In the genomic region with DNA sequence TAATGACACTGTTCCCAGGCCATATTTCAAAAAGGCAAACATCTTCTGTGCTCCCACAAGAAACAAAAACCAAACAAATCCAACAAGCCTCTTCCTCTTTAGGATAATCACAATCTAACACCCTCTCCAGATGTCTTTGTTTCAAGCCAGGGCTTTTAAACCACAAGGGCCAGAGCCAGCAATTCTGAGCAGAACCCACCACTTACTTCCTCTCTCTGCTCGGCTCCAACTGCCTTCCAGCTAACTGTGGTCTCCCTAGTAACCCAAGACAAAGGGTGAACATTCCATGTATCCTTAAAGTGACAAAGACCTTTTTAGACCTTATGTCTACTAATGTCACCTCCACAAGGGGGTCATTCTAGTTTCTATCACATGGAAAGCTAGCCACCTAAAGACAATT, we compare ENCODE assay signal across 8 mouse cellular contexts. TPM values are rescaled to one million over a fixed set of nuclear protein-coding genes. Genes with fewer than 3 reads are reported as not detected.
DNase-seq lines count a peak whose midpoint lies in the region; ATAC-seq and TF ChIP-seq lines count a peak whose summit lies in the region.

No protein-coding gene starts in this region.

- WGBS in forebrain, embryonic 10.5 days: 0% methylated on average over 1 of the region's 1 CpGs
- 2% methylated on average over 1 of the region's 1 CpGs for WGBS in hindbrain, embryonic 10.5 days
- WGBS in midbrain, embryonic 13.5 days: 4% methylated on average over 1 of the region's 1 CpGs

- peaks cover 11% of the 10 kb centered on the region for H3K4me1 ChIP-seq in testis, adult 2 months (ENCODE audit: control insufficient read depth, insufficient read depth, low read length)
- peaks cover 19% of the 10 kb centered on the region for H3K4me1 ChIP-seq in forebrain, embryonic 10.5 days
- H3K4me1 ChIP-seq in hindbrain, embryonic 10.5 days (replicated peaks): peaks cover 33% of the 10 kb centered on the region
- peaks cover 39% of the 10 kb centered on the region for H3K4me1 ChIP-seq in midbrain, embryonic 13.5 days (replicated peaks)

- TF ChIP-seq CTCF in testis, adult 2 months (IDR thresholded peaks at IDR 0.05; ENCODE audit: control insufficient read depth, insufficient read depth, insufficient replicate concordance, low read depth, low read length): no peak

- no peaks in the 10 kb centered on the region for H3K9me3 ChIP-seq in forebrain, embryonic 10.5 days
- H3K9me3 ChIP-seq in hindbrain, embryonic 10.5 days: no peaks in the 10 kb centered on the region
- no peaks in the 10 kb centered on the region for H3K9me3 ChIP-seq in midbrain, embryonic 13.5 days

- peak overlapping the region; percentile 80 for H3K4me3 ChIP-seq in testis, adult 2 months (ENCODE audit: control insufficient read depth, low read depth, low read length)
- peak overlapping the region; percentile 30 for H3K4me3 ChIP-seq in forebrain, embryonic 10.5 days
- peak overlapping the region; percentile 34 for H3K4me3 ChIP-seq in hindbrain, embryonic 10.5 days
- no peak overlapping the region for H3K4me3 ChIP-seq in midbrain, embryonic 13.5 days (replicated peaks)

- peak overlapping the region; percentile 89 for H3K27ac ChIP-seq in testis, adult 2 months (ENCODE audit: control insufficient read depth, insufficient read depth, low read depth, low read length)
- peak overlapping the region; percentile 71 for H3K27ac ChIP-seq in forebrain, embryonic 10.5 days
- peak overlapping the region; percentile 81 for H3K27ac ChIP-seq in hindbrain, embryonic 10.5 days
- peak overlapping the region; percentile 70 for H3K27ac ChIP-seq in midbrain, embryonic 13.5 days

- H3K36me3 ChIP-seq in testis, adult 2 months (ENCODE audit: control insufficient read depth, insufficient read depth, low read length): peaks cover 10% of the 10 kb centered on the region
- peaks cover 41% of the 10 kb centered on the region for H3K36me3 ChIP-seq in forebrain, embryonic 10.5 days (replicated peaks)
- H3K36me3 ChIP-seq in hindbrain, embryonic 10.5 days: peaks cover 37% of the 10 kb centered on the region
- peaks cover 33% of the 10 kb centered on the region for H3K36me3 ChIP-seq in midbrain, embryonic 13.5 days

- peak overlapping the region; percentile 53; the same call in 1 of the 2 replicates for H3K9ac ChIP-seq in midbrain, embryonic 13.5 days (replicated peaks)

- TF ChIP-seq POLR2A in testis, adult 2 months (IDR thresholded peaks at IDR 0.05; ENCODE audit: control insufficient read depth, low read depth, low read length): peak; percentile 61; the same call in 1 of the 2 replicates

- DNase-seq in testis, postnatal 10 days (ENCODE audit: low spot score): no peak
- peak; percentile 32 for DNase-seq in forebrain, embryonic 10.5 days (ENCODE audit: extremely low spot score, low spot score)
- DNase-seq in hindbrain, embryonic 10.5 days (ENCODE audit: low spot score): peak; percentile 34
- DNase-seq in frontal cortex, postnatal 36 days (ENCODE audit: low spot score in 2 of 2): no peak
- DNase-seq in thymus, adult 18-20 months: no peak

- peak; percentile 53; the same call in 1 of the 2 replicates for ATAC-seq in midbrain, embryonic 13.5 days
- ATAC-seq in monocyte, adult 5-6 weeks (replicated peaks; ENCODE audit: insufficient number of reproducible peaks, low FRiP score, low TSS enrichment, poor library complexity, severe bottlenecking): no peak

- no peaks in the 10 kb centered on the region for H3K27me3 ChIP-seq in testis, adult 2 months (ENCODE audit: control insufficient read depth, insufficient read depth, low read length)
- H3K27me3 ChIP-seq in forebrain, embryonic 10.5 days (ENCODE audit: poor library complexity, severe bottlenecking): no peaks in the 10 kb centered on the region
- H3K27me3 ChIP-seq in hindbrain, embryonic 10.5 days (ENCODE audit: insufficient read depth, poor library complexity, severe bottlenecking): no peaks in the 10 kb centered on the region
- no peaks in the 10 kb centered on the region for H3K27me3 ChIP-seq in midbrain, embryonic 13.5 days

- H3K4me2 ChIP-seq in midbrain, embryonic 13.5 days (replicated peaks): 0 out of 2 replicates have a peak overlapping the region, but pooled peaks have one; percentile 5

RNA-seq across cellular contexts. Expression of a gene that starts 17.2 kb away (rescaled TPM):
- 24.1 and 26.6 TPM in 2 replicates for polyA plus RNA-seq in testis, adult 2 months (2012; rRNA removed)
- polyA plus RNA-seq in forebrain, embryonic 10.5 days (2016; fragmentation: Nextera tagmentation; extraction: Ambion mirVana): 33.8 and 34.3 TPM in 2 replicates
- 31.9 and 33.3 TPM in 2 replicates for polyA plus RNA-seq in hindbrain, embryonic 10.5 days (2016; fragmentation: Nextera tagmentation; extraction: Ambion mirVana)
- polyA plus RNA-seq in midbrain, embryonic 13.5 days (2015; fragmentation: Nextera tagmentation; extraction: Ambion mirVana): 33.9 and 36.3 TPM in 2 replicates
- total RNA-seq in monocyte, adult 5-6 weeks (2017): 58.9 to 107 TPM (median 65.1 TPM) in 3 replicates

RNA-seq across cellular contexts. Expression of a gene that starts 17.3 kb away (rescaled TPM):
- 29.3 and 30.9 TPM in 2 replicates for polyA plus RNA-seq in testis, adult 2 months (2012; rRNA removed)
- polyA plus RNA-seq in forebrain, embryonic 10.5 days (2016; fragmentation: Nextera tagmentation; extraction: Ambion mirVana): 46.8 and 47.7 TPM in 2 replicates
- 50.0 and 50.8 TPM in 2 replicates for polyA plus RNA-seq in hindbrain, embryonic 10.5 days (2016; fragmentation: Nextera tagmentation; extraction: Ambion mirVana)
- 56.3 and 61.1 TPM in 2 replicates for polyA plus RNA-seq in midbrain, embryonic 13.5 days (2015; fragmentation: Nextera tagmentation; extraction: Ambion mirVana)
- 46.5 to 53.9 TPM (median 52.1 TPM) in 3 replicates for total RNA-seq in monocyte, adult 5-6 weeks (2017)

RNA-seq across cellular contexts. Expression of a gene that starts 32.4 kb away (rescaled TPM):
- polyA plus RNA-seq in testis, adult 2 months (2012; rRNA removed): 16.0 and 16.4 TPM in 2 replicates
- polyA plus RNA-seq in forebrain, embryonic 10.5 days (2016; fragmentation: Nextera tagmentation; extraction: Ambion mirVana): 0.46 and 0.95 TPM in 2 replicates
- polyA plus RNA-seq in hindbrain, embryonic 10.5 days (2016; fragmentation: Nextera tagmentation; extraction: Ambion mirVana): 0.25 and 0.54 TPM in 2 replicates
- polyA plus RNA-seq in midbrain, embryonic 13.5 days (2015; fragmentation: Nextera tagmentation; extraction: Ambion mirVana): 0.27 and 0.61 TPM in 2 replicates
- 1.8 to 5.2 TPM (median 1.9 TPM) in 3 replicates for total RNA-seq in monocyte, adult 5-6 weeks (2017)

RNA-seq across cellular contexts. Expression of a gene that starts 50.1 kb away (rescaled TPM):
- 177 and 192 TPM in 2 replicates for polyA plus RNA-seq in testis, adult 2 months (2012; rRNA removed)
- polyA plus RNA-seq in forebrain, embryonic 10.5 days (2016; fragmentation: Nextera tagmentation; extraction: Ambion mirVana): 0.20 and 0.30 TPM in 2 replicates
- 0.14 and 0.30 TPM in 2 replicates for polyA plus RNA-seq in hindbrain, embryonic 10.5 days (2016; fragmentation: Nextera tagmentation; extraction: Ambion mirVana)
- polyA plus RNA-seq in midbrain, embryonic 13.5 days (2015; fragmentation: Nextera tagmentation; extraction: Ambion mirVana): 0.09 and 0.15 TPM in 2 replicates
- total RNA-seq in monocyte, adult 5-6 weeks (2017): 0.38 to 1.8 TPM in 2 of 3 replicates, not detected in the other

Comparison
In these comparisons a context has a peak if more than half of its experiments do, and no peak if none do; other contexts are left out.
1. DNase-seq: peak in forebrain, embryonic 10.5 days (single experiment) and hindbrain, embryonic 10.5 days (single experiment); none in testis, postnatal 10 days (single experiment), frontal cortex, postnatal 36 days (0 of 2) and thymus, adult 18-20 months (0 of 2).
2. Peak in every context shown above with its lines, with median percentiles within 50 percentile points of each other: H3K27ac ChIP-seq.